Mouse (Mus musculus): ENCODE measurements around the gene L3mbtl3. TPM values are rescaled to one million over a fixed set of nuclear protein-coding genes. Genes with fewer than 3 reads are reported as not detected.

L3mbtl3 gene
- polyA plus RNA-seq (2015; fragmentation: Nextera tagmentation; extraction: Ambion mirVana): 2.0 and 2.3 TPM in 2 replicates

- Histone ChIP-seq H3K4me3 (ENCODE audit: low read depth, low read length) (peak within 1 kb of the TSS; percentile 75), H3K27me3 (ENCODE audit: insufficient read depth, low read length) (no peaks in the 10 kb centered on the region), H3K9me3 (ENCODE audit: low read length) (no peaks in the 10 kb centered on the region), H3K27ac (ENCODE audit: low read depth) (peak within 1 kb of the TSS; percentile 91), H3K36me3 (replicated peaks; ENCODE audit: insufficient read depth, low read length) (no peaks in the 10 kb centered on the region), H3K4me2 (ENCODE audit: low read depth, low read length) (peak within 1 kb of the TSS; percentile 80), H3K9ac (replicated peaks) (peak within 1 kb of the TSS; percentile 85), H3K4me1 (ENCODE audit: insufficient read depth) (peaks cover 4% of the 10 kb centered on the region; the same call in 1 of the 2 replicates)
- 2% methylated on average over 41 of the region's 42 CpGs for WGBS (ENCODE audit: insufficient replicate concordance)
- no peak for TF ChIP-seq EP300 (IDR thresholded peaks at IDR 0.05; ENCODE audit: low read depth)
- no peak for TF ChIP-seq CTCF (IDR thresholded peaks at IDR 0.05; ENCODE audit: low read depth)
- peak; percentile 33; the same call in 1 of the 2 replicates for ATAC-seq
- peak; percentile 83 for DNase-seq
Measured at GRCm38 (mm10) chr10:26375790-26376545, at the start of gene L3mbtl3. TSS of gene L3mbtl3 (minus strand) at chr10:26375971.

- TF ChIP-seq CTCF (IDR thresholded peaks at IDR 0.05; ENCODE audit: low read depth) (no peak), EP300 (IDR thresholded peaks at IDR 0.05; ENCODE audit: low read depth) (no peak)
- no peaks in the 10 kb centered on the region for H3K4me1 ChIP-seq (ENCODE audit: insufficient read depth)
- H3K36me3 ChIP-seq (replicated peaks; ENCODE audit: insufficient read depth, low read length): no peaks in the 10 kb centered on the region
- 18% methylated on average over 2 of the region's 2 CpGs for WGBS (ENCODE audit: insufficient replicate concordance)
- no peak for DNase-seq
- ATAC-seq: no peak
- H3K9me3 ChIP-seq (ENCODE audit: low read length): no peaks in the 10 kb centered on the region
- H3K4me2 ChIP-seq (ENCODE audit: low read depth, low read length): no peak overlapping the region
- H3K9ac ChIP-seq (replicated peaks): no peak overlapping the region
- no peak overlapping the region for H3K4me3 ChIP-seq (ENCODE audit: low read depth, low read length)
- H3K27ac ChIP-seq (ENCODE audit: low read depth): no peak overlapping the region
- no peaks in the 10 kb centered on the region for H3K27me3 ChIP-seq (ENCODE audit: insufficient read depth, low read length)
Measured at GRCm38 (mm10) chr10:26421168-26421567, 45.4 kb upstream of the L3mbtl3 start.

GRCm38 (mm10) chr10:26388656-26389055 is 12.9 kb upstream of the L3mbtl3 start:
- Histone ChIP-seq H3K9ac (replicated peaks) (no peak overlapping the region), H3K4me3 (ENCODE audit: low read depth, low read length) (no peak overlapping the region), H3K4me2 (ENCODE audit: low read depth, low read length) (no peak overlapping the region), H3K27me3 (ENCODE audit: insufficient read depth, low read length) (no peaks in the 10 kb centered on the region), H3K4me1 (ENCODE audit: insufficient read depth) (no peaks in the 10 kb centered on the region), H3K27ac (ENCODE audit: low read depth) (no peak overlapping the region), H3K9me3 (ENCODE audit: low read length) (no peaks in the 10 kb centered on the region), H3K36me3 (replicated peaks; ENCODE audit: insufficient read depth, low read length) (no peaks in the 10 kb centered on the region)
- no peak for TF ChIP-seq EP300 (IDR thresholded peaks at IDR 0.05; ENCODE audit: low read depth)
- DNase-seq: no peak
- no peak for ATAC-seq

GRCm38 (mm10) chr10:26377332-26377602 is 1.5 kb upstream of the L3mbtl3 start:
- 77% methylated on average over 6 of the region's 6 CpGs for WGBS (ENCODE audit: insufficient replicate concordance)
- Histone ChIP-seq H3K36me3 (replicated peaks; ENCODE audit: insufficient read depth, low read length) (no peaks in the 10 kb centered on the region), H3K9ac (replicated peaks) (no peak overlapping the region), H3K4me1 (ENCODE audit: insufficient read depth) (peaks cover 4% of the 10 kb centered on the region; the same call in 1 of the 2 replicates), H3K4me3 (ENCODE audit: low read depth, low read length) (no peak overlapping the region), H3K27me3 (ENCODE audit: insufficient read depth, low read length) (no peaks in the 10 kb centered on the region), H3K9me3 (ENCODE audit: low read length) (no peaks in the 10 kb centered on the region), H3K4me2 (ENCODE audit: low read depth, low read length) (no peak overlapping the region), H3K27ac (ENCODE audit: low read depth) (no peak overlapping the region)
- no peak for ATAC-seq
- TF ChIP-seq CTCF (IDR thresholded peaks at IDR 0.05; ENCODE audit: low read depth) (no peak), EP300 (IDR thresholded peaks at IDR 0.05; ENCODE audit: low read depth) (no peak)
- DNase-seq: no peak

- Histone ChIP-seq H3K4me1 (ENCODE audit: insufficient read depth) (peaks cover 4% of the 10 kb centered on the region; the same call in 1 of the 2 replicates), H3K4me2 (ENCODE audit: low read depth, low read length) (peak overlapping the region; percentile 80), H3K27ac (ENCODE audit: low read depth) (no peak overlapping the region), H3K36me3 (replicated peaks; ENCODE audit: insufficient read depth, low read length) (no peaks in the 10 kb centered on the region), H3K4me3 (ENCODE audit: low read depth, low read length) (peak overlapping the region; percentile 75), H3K9ac (replicated peaks) (no peak overlapping the region), H3K27me3 (ENCODE audit: insufficient read depth, low read length) (no peaks in the 10 kb centered on the region), H3K9me3 (ENCODE audit: low read length) (no peaks in the 10 kb centered on the region)
- ATAC-seq (no peak), DNase-seq (no peak)
- TF ChIP-seq CTCF (IDR thresholded peaks at IDR 0.05; ENCODE audit: low read depth): no peak
- no peak for TF ChIP-seq EP300 (IDR thresholded peaks at IDR 0.05; ENCODE audit: low read depth)
- 32% methylated on average over 10 of the region's 10 CpGs for WGBS (ENCODE audit: insufficient replicate concordance)
Measured at GRCm38 (mm10) chr10:26376546-26377331, 968 bp upstream of the L3mbtl3 start.

- Histone ChIP-seq H3K9ac (replicated peaks) (peak overlapping the region; percentile 85), H3K27me3 (ENCODE audit: insufficient read depth, low read length) (no peaks in the 10 kb centered on the region), H3K4me2 (ENCODE audit: low read depth, low read length) (peak overlapping the region; percentile 80), H3K9me3 (ENCODE audit: low read length) (no peaks in the 10 kb centered on the region), H3K4me1 (ENCODE audit: insufficient read depth) (peaks cover 4% of the 10 kb centered on the region; the same call in 1 of the 2 replicates), H3K36me3 (replicated peaks; ENCODE audit: insufficient read depth, low read length) (no peaks in the 10 kb centered on the region), H3K4me3 (ENCODE audit: low read depth, low read length) (peak overlapping the region; percentile 75), H3K27ac (ENCODE audit: low read depth) (peak overlapping the region; percentile 91)
- ATAC-seq (peak; percentile 31), DNase-seq (no peak)
- WGBS (ENCODE audit: insufficient replicate concordance): 0% methylated on average over 11 of the region's 30 CpGs
- TF ChIP-seq EP300 (IDR thresholded peaks at IDR 0.05; ENCODE audit: low read depth): no peak
- no peak for TF ChIP-seq CTCF (IDR thresholded peaks at IDR 0.05; ENCODE audit: low read depth)
Measured at GRCm38 (mm10) chr10:26375351-26375751, 420 bp downstream of the L3mbtl3 start.

All from liver, postnatal 0 days (tissue).